ENCODE assay signal across 16 mouse cellular contexts in genomic region chr9:67348983-67349382, GRCm38 (mm10).
DNase-seq lines count a peak whose midpoint lies in the region; ATAC-seq and TF ChIP-seq lines count a peak whose summit lies in the region.
"Had no signal": no experiment of that assay in that cellular context is flagged by ENCODE, and none has a peak within 500 bp of the region (broad histone marks: within the 10 kb centered on the region; RNA-seq: fewer than 3 reads in every experiment).

No protein-coding gene starts in this region.

- no peak for DNase-seq in gastrocnemius, adult 2 months
- no peak for DNase-seq in gastrocnemius, postnatal 10 days
- DNase-seq in kidney, postnatal 0 days (ENCODE audit: low spot score) = peak; percentile 23
- peak; percentile 9 for DNase-seq in lung, postnatal 10 days
- no peak for DNase-seq in lung, adult 2 months
- DNase-seq in cerebellum, adult 18-20 months = no peak
- DNase-seq: gastrocnemius, postnatal 25 days; heart, postnatal 36 days; right cerebral cortex, postnatal 25 days; thymus, postnatal 14 days had no signal

- no peaks in the 10 kb centered on the region for H3K9me3 ChIP-seq in kidney, postnatal 0 days (replicated peaks; ENCODE audit: low read length)
- H3K9me3 ChIP-seq in kidney, embryonic 16.5 days (ENCODE audit: low read length) = no peaks in the 10 kb centered on the region
- H3K9me3 ChIP-seq: lung, embryonic 15.5 days; neural tube, embryonic 13.5 days had no signal

- no peak overlapping the region for H3K9ac ChIP-seq in kidney, postnatal 0 days (ENCODE audit: low read depth, low read length)
- H3K9ac ChIP-seq in kidney, embryonic 16.5 days (replicated peaks; ENCODE audit: low read length) = no peak overlapping the region
- H3K9ac ChIP-seq: lung, embryonic 15.5 days; neural tube, embryonic 13.5 days had no signal

- H3K4me1 ChIP-seq in kidney, postnatal 0 days (replicated peaks; ENCODE audit: insufficient read depth, low read length) = no peaks in the 10 kb centered on the region
- H3K4me1 ChIP-seq in kidney, embryonic 16.5 days (ENCODE audit: insufficient read depth, low read length) = no peaks in the 10 kb centered on the region
- no peaks in the 10 kb centered on the region for H3K4me1 ChIP-seq in lung, adult 2 months (ENCODE audit: control insufficient read depth, insufficient read depth, low read length)
- no peaks in the 10 kb centered on the region for H3K4me1 ChIP-seq in embryonic fibroblast, embryonic 13.5 days (ENCODE audit: control insufficient read depth, insufficient read depth, low read length)
- H3K4me1 ChIP-seq: megakaryocyte, embryonic 14.5 days; neural tube, embryonic 13.5 days had no signal

- H3K27ac ChIP-seq in gastrocnemius, adult 2 months = no peak overlapping the region
- H3K27ac ChIP-seq in kidney, postnatal 0 days = no peak overlapping the region
- H3K27ac ChIP-seq in kidney, embryonic 16.5 days (ENCODE audit: low read length) = no peak overlapping the region
- no peak overlapping the region for H3K27ac ChIP-seq in embryonic fibroblast, embryonic 13.5 days (ENCODE audit: insufficient read depth, low read length)
- H3K27ac ChIP-seq: lung, embryonic 15.5 days; neural tube, embryonic 13.5 days had no signal

- intact Hi-C loops in gastrocnemius, adult 2 months (cut with DNase I) = no loop called here

- no peak overlapping the region for H3K4me2 ChIP-seq in kidney, postnatal 0 days (ENCODE audit: low read length)
- H3K4me2 ChIP-seq in kidney, embryonic 16.5 days (replicated peaks; ENCODE audit: low read depth, low read length) = no peak overlapping the region
- H3K4me2 ChIP-seq: heart, embryonic 11.5 days; lung, embryonic 15.5 days; neural tube, embryonic 13.5 days had no signal

- no peak overlapping the region for H3K4me3 ChIP-seq in gastrocnemius, adult 2 months
- no peak overlapping the region for H3K4me3 ChIP-seq in kidney, postnatal 0 days (replicated peaks; ENCODE audit: low read depth, low read length)
- no peak overlapping the region for H3K4me3 ChIP-seq in kidney, embryonic 16.5 days (ENCODE audit: low read length)
- H3K4me3 ChIP-seq in lung, adult 2 months (replicated peaks; ENCODE audit: extremely low read depth, low read depth, low read length) = no peak overlapping the region
- no peak overlapping the region for H3K4me3 ChIP-seq in embryonic fibroblast, embryonic 13.5 days (ENCODE audit: insufficient read depth, low read length)
- H3K4me3 ChIP-seq: lung, embryonic 15.5 days; megakaryocyte, embryonic 14.5 days; neural tube, embryonic 13.5 days had no signal

- no peak for ATAC-seq in kidney, postnatal 0 days (replicated peaks; ENCODE audit: low FRiP score, low read depth)
- no peak for ATAC-seq in kidney, embryonic 16.5 days (ENCODE audit: low FRiP score, low TSS enrichment)

- 80% methylated on average over 7 of the region's 7 CpGs for WGBS in kidney, postnatal 0 days
- 79% methylated on average over 7 of the region's 7 CpGs for WGBS in kidney, embryonic 16.5 days
- 87% methylated on average over 7 of the region's 7 CpGs for WGBS in lung, adult 2 months

- H3K36me3 ChIP-seq in kidney, postnatal 0 days (ENCODE audit: insufficient read depth, low read length) = 0 out of 2 replicates have a peak, but pooled peaks cover 1% of the 10 kb centered on the region
- no peaks in the 10 kb centered on the region for H3K36me3 ChIP-seq in kidney, embryonic 16.5 days (ENCODE audit: insufficient read depth, low read length)
- H3K36me3 ChIP-seq: lung, embryonic 15.5 days had no signal

- no peak for TF ChIP-seq POLR2A in lung, adult 2 months (IDR thresholded peaks at IDR 0.05; ENCODE audit: borderline replicate concordance, extremely low read depth, low read depth, low read length)
- TF ChIP-seq POLR2A in embryonic fibroblast, embryonic 13.5 days (IDR thresholded peaks at IDR 0.05; ENCODE audit: low read depth, low read length) = no peak

- TF ChIP-seq CTCF in gastrocnemius, adult 2 months (IDR thresholded peaks at IDR 0.05) = peak; percentile 15; the same call in 1 of the 2 replicates
- TF ChIP-seq CTCF in kidney, postnatal 0 days (IDR thresholded peaks at IDR 0.05; ENCODE audit: low read depth) = peak; percentile 49; the same call in 1 of the 2 replicates
- TF ChIP-seq CTCF in lung, adult 2 months (IDR thresholded peaks at IDR 0.05; ENCODE audit: insufficient read depth, low read length) = no peak
- TF ChIP-seq CTCF in embryonic fibroblast, embryonic 13.5 days (IDR thresholded peaks at IDR 0.05; ENCODE audit: borderline replicate concordance, insufficient read depth, low read length) = 0 out of 2 replicates have a peak, but pooled peaks have one; percentile 6

- H3K27me3 ChIP-seq in kidney, postnatal 0 days (ENCODE audit: insufficient read depth, low read length) = no peaks in the 10 kb centered on the region
- no peaks in the 10 kb centered on the region for H3K27me3 ChIP-seq in kidney, embryonic 16.5 days (ENCODE audit: insufficient read depth, low read length)
- H3K27me3 ChIP-seq: neural tube, embryonic 13.5 days had no signal

Comparison
In these comparisons a context has a peak if more than half of its experiments do, and no peak if none do; other contexts are left out.
1. DNase-seq: peak in kidney, postnatal 0 days (single experiment) and lung, postnatal 10 days (single experiment); none in gastrocnemius, adult 2 months (single experiment), gastrocnemius, postnatal 10 days (single experiment), lung, adult 2 months (single experiment) and cerebellum, adult 18-20 months (0 of 2).